Mouse (Mus musculus) lung, postnatal 0 days (tissue): ENCODE data around the gene Corin.

ENCODE experiments used
- CTCF ChIP-seq: IDR thresholded peaks from 2 replicates; pipeline ENCODE4 v1.5.1; 2016; ENCODE audit warnings: antibody characterized with exemption, mild to moderate bottlenecking
- EP300 ChIP-seq: IDR thresholded peaks from 2 replicates; pipeline ENCODE4 v1.6.1; 2016; ENCODE audit warnings: antibody characterized with exemption, mild to moderate bottlenecking, control low read depth

DNA sequence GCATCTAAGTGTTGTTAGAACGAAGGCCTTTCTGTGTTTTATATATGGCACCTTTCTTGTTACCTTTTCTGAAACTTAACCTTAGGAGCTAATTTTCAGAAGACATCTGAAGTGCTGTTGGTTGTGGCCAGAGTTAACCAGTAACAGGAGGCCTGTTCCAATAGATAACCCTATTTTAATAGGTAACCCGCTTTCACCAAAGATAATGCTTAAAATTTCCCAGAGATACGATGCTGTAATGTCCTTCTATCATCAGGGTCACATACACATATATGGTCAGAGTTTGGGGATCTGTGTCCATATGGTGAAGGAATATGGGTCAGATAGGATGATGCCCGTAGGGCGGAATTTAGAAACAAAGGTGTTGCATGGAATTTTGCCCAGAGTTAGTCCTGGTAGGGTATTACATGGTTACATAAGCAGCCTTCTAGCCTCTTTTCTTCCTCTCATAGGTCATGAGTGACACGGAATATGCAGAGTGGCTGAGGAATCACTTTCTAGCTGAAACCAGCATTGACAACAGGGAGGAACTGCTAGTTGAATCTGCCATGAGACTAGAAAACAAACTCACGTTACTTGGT is 237.2 kb downstream of the Corin start:
- TF ChIP-seq CTCF (no peak), EP300 (no peak)
